ENCODE assay signal across 7 mouse cellular contexts in genomic region chr4:155891551-155892001, GRCm38 (mm10). TPM values are rescaled to one million over a fixed set of nuclear protein-coding genes. Genes with fewer than 3 reads are reported as not detected.
DNase-seq lines count a peak whose midpoint lies in the region; ATAC-seq lines count a peak whose summit lies in the region.

Gene Pusl1 (minus strand): TSS chr4:155891781.
Gene Acap3 (plus strand): TSS chr4:155891822.

- peak; percentile 67 for ATAC-seq in granulocyte monocyte progenitor cell, adult 5-6 weeks (replicated peaks; ENCODE audit: poor library complexity, severe bottlenecking)
- peak; percentile 85 for ATAC-seq in midbrain, embryonic 13.5 days

- peak within 1 kb of the TSS; percentile 90 for H3K27ac ChIP-seq in embryonic facial prominence, embryonic 10.5 days (replicated peaks)
- H3K27ac ChIP-seq in limb, embryonic 10.5 days, result peak within 1 kb of the TSS; percentile 93
- H3K27ac ChIP-seq in midbrain, embryonic 13.5 days, result peak within 1 kb of the TSS; percentile 99

- peak within 1 kb of the TSS; percentile 96 for H3K4me3 ChIP-seq in embryonic facial prominence, embryonic 10.5 days
- peak within 1 kb of the TSS; percentile 92 for H3K4me3 ChIP-seq in limb, embryonic 10.5 days
- peak within 1 kb of the TSS; percentile 97 for H3K4me3 ChIP-seq in midbrain, embryonic 13.5 days (replicated peaks)

- H3K36me3 ChIP-seq in embryonic facial prominence, embryonic 10.5 days (replicated peaks), result peaks cover 47% of the 10 kb centered on the region
- peaks cover 45% of the 10 kb centered on the region for H3K36me3 ChIP-seq in limb, embryonic 10.5 days
- peaks cover 43% of the 10 kb centered on the region for H3K36me3 ChIP-seq in midbrain, embryonic 13.5 days

- peak within 1 kb of the TSS; percentile 98 for H3K9ac ChIP-seq in midbrain, embryonic 13.5 days (replicated peaks)

- WGBS in embryonic facial prominence, embryonic 10.5 days, result under 1% methylated on average over 52 of the region's 52 CpGs
- under 1% methylated on average over 52 of the region's 52 CpGs for WGBS in limb, embryonic 10.5 days
- WGBS in midbrain, embryonic 13.5 days, result under 1% methylated on average over 52 of the region's 52 CpGs

- peak within 1 kb of the TSS; percentile 99 for H3K4me2 ChIP-seq in midbrain, embryonic 13.5 days (replicated peaks)

- peaks cover 47% of the 10 kb centered on the region for H3K4me1 ChIP-seq in embryonic facial prominence, embryonic 10.5 days
- H3K4me1 ChIP-seq in limb, embryonic 10.5 days, result peaks cover 38% of the 10 kb centered on the region
- peaks cover 49% of the 10 kb centered on the region for H3K4me1 ChIP-seq in midbrain, embryonic 13.5 days (replicated peaks)

- H3K27me3 ChIP-seq in embryonic facial prominence, embryonic 10.5 days (replicated peaks; ENCODE audit: low read depth, poor library complexity, severe bottlenecking), result no peaks in the 10 kb centered on the region
- H3K27me3 ChIP-seq in limb, embryonic 10.5 days (ENCODE audit: low read depth, poor library complexity, severe bottlenecking), result no peaks in the 10 kb centered on the region
- no peaks in the 10 kb centered on the region for H3K27me3 ChIP-seq in midbrain, embryonic 13.5 days

- no peaks in the 10 kb centered on the region for H3K9me3 ChIP-seq in embryonic facial prominence, embryonic 10.5 days
- no peaks in the 10 kb centered on the region for H3K9me3 ChIP-seq in limb, embryonic 10.5 days (replicated peaks)
- H3K9me3 ChIP-seq in midbrain, embryonic 13.5 days, result no peaks in the 10 kb centered on the region

- DNase-seq in adrenal gland, postnatal 10 days, result peak; percentile 98
- DNase-seq in embryonic facial prominence, embryonic 10.5 days (ENCODE audit: low spot score), result peak; percentile 97
- peak; percentile 93 for DNase-seq in kidney, adult 11 months
- peak; percentile 98 for DNase-seq in limb, embryonic 10.5 days (ENCODE audit: low spot score)
- DNase-seq in spleen, adult 12 weeks (ENCODE audit: low spot score), result peak; percentile 94

RNA-seq across cellular contexts. Expression of gene Pusl1, which starts in this region (rescaled TPM):
- 10 to 100 TPM; 27.9 to 39.0 TPM for total RNA-seq in adrenal gland, postnatal 10 days (2021)
- 50.1 and 52.7 TPM in 2 replicates for polyA plus RNA-seq in embryonic facial prominence, embryonic 10.5 days (2016; fragmentation: Nextera tagmentation; extraction: Ambion mirVana)
- total RNA-seq in granulocyte monocyte progenitor cell, adult 5-6 weeks (2014; fragmentation: Nextera tagmentation), result 21.2 and 29.3 TPM in 2 replicates
- 41.8 and 48.6 TPM in 2 replicates for total RNA-seq in granulocyte monocyte progenitor cell, adult 5-6 weeks (2017)
- 52.4 and 55.5 TPM in 2 replicates for polyA plus RNA-seq in limb, embryonic 10.5 days (2016; fragmentation: Nextera tagmentation; extraction: Ambion mirVana)
- polyA plus RNA-seq in midbrain, embryonic 13.5 days (2015; fragmentation: Nextera tagmentation; extraction: Ambion mirVana), result 52.5 and 52.6 TPM in 2 replicates

RNA-seq across cellular contexts. Expression of gene Acap3, which starts in this region (rescaled TPM):
- total RNA-seq in adrenal gland, postnatal 10 days (2021), result 10 to 100 TPM; 16.9 to 29.4 TPM
- 24.1 and 28.0 TPM in 2 replicates for polyA plus RNA-seq in embryonic facial prominence, embryonic 10.5 days (2016; fragmentation: Nextera tagmentation; extraction: Ambion mirVana)
- 10.7 and 23.1 TPM in 2 replicates for total RNA-seq in granulocyte monocyte progenitor cell, adult 5-6 weeks (2014; fragmentation: Nextera tagmentation)
- total RNA-seq in granulocyte monocyte progenitor cell, adult 5-6 weeks (2017), result 6.0 and 6.1 TPM in 2 replicates
- polyA plus RNA-seq in limb, embryonic 10.5 days (2016; fragmentation: Nextera tagmentation; extraction: Ambion mirVana), result 20.9 and 25.3 TPM in 2 replicates
- polyA plus RNA-seq in midbrain, embryonic 13.5 days (2015; fragmentation: Nextera tagmentation; extraction: Ambion mirVana), result 66.0 and 73.5 TPM in 2 replicates

Comparison
In these comparisons a context has a peak if more than half of its experiments do, and no peak if none do; other contexts are left out.
1. Peak in every context shown above with its lines: DNase-seq, ATAC-seq, H3K4me3 ChIP-seq and H3K27ac ChIP-seq.